Mouse (Mus musculus): ENCODE results near the gene Mospd3. TPM values are rescaled to one million over a fixed set of nuclear protein-coding genes. Genes with fewer than 3 reads are reported as not detected.

Mospd3 gene
- total and polyA plus RNA-seq, 2 experiments from 2014 or later = 5.8 to 67.9 TPM

GRCm38 (mm10) chr5:137553000-137553399 is 47.9 kb downstream of the Mospd3 start:
- Histone ChIP-seq H3K4me3 (ENCODE audit: low read depth, low read length) (peak overlapping the region; percentile 72), H3K4me2 (ENCODE audit: low read depth) (peak overlapping the region; percentile 73), H3K9ac (peak overlapping the region; percentile 81), H3K36me3 (ENCODE audit: insufficient read depth) (no peaks in the 10 kb centered on the region), H3K9me3 (ENCODE audit: low read length) (no peaks in the 10 kb centered on the region), H3K27ac (ENCODE audit: low read depth, low read length) (peak overlapping the region; percentile 73), H3K27me3 (ENCODE audit: insufficient read depth, low read length) (no peaks in the 10 kb centered on the region), H3K4me1 (ENCODE audit: insufficient read depth) (peaks cover 8% of the 10 kb centered on the region; the same call in 1 of the 2 replicates)
- no peak for TF ChIP-seq CTCF (IDR thresholded peaks at IDR 0.05; ENCODE audit: low read depth)
- no peak for DNase-seq
- ATAC-seq = peak; percentile 28; the same call in 1 of the 2 replicates
- 23% methylated on average over 6 of the region's 6 CpGs for WGBS

- H3K9me3 ChIP-seq (ENCODE audit: low read length) = no peaks in the 10 kb centered on the region
- DNase-seq (no peak), ATAC-seq (no peak)
- H3K9ac ChIP-seq = no peak overlapping the region
- no peak overlapping the region for H3K4me2 ChIP-seq (ENCODE audit: low read depth)
- H3K27me3 ChIP-seq (ENCODE audit: insufficient read depth, low read length) = no peaks in the 10 kb centered on the region
- WGBS = 74% methylated on average over 5 of the region's 5 CpGs
- no peak overlapping the region for H3K4me3 ChIP-seq (ENCODE audit: low read depth, low read length)
- H3K4me1 ChIP-seq (ENCODE audit: insufficient read depth) = peaks cover 8% of the 10 kb centered on the region; the same call in 1 of the 2 replicates
- H3K27ac ChIP-seq (ENCODE audit: low read depth, low read length) = no peak overlapping the region
- H3K36me3 ChIP-seq (ENCODE audit: insufficient read depth) = no peaks in the 10 kb centered on the region
- peak; percentile 52 for TF ChIP-seq CTCF (IDR thresholded peaks at IDR 0.05; ENCODE audit: low read depth)
Observed at GRCm38 (mm10) chr5:137551119-137551518, 49.7 kb downstream of the Mospd3 start.

GRCm38 (mm10) chr5:137549840-137550239 is 51.0 kb downstream of the Mospd3 start:
- Histone ChIP-seq H3K27me3 (ENCODE audit: insufficient read depth, low read length) (no peaks in the 10 kb centered on the region), H3K4me3 (ENCODE audit: low read depth, low read length) (no peak overlapping the region), H3K9ac (no peak overlapping the region), H3K36me3 (ENCODE audit: insufficient read depth) (no peaks in the 10 kb centered on the region), H3K9me3 (ENCODE audit: low read length) (no peaks in the 10 kb centered on the region), H3K4me1 (ENCODE audit: insufficient read depth) (peaks cover 6% of the 10 kb centered on the region; the same call in 1 of the 2 replicates), H3K4me2 (ENCODE audit: low read depth) (no peak overlapping the region), H3K27ac (ENCODE audit: low read depth, low read length) (no peak overlapping the region)
- ATAC-seq (no peak), DNase-seq (no peak)
- no peak for TF ChIP-seq CTCF (IDR thresholded peaks at IDR 0.05; ENCODE audit: low read depth)
- WGBS = 86% methylated on average over 2 of the region's 2 CpGs

Other genes with a start within 250 kb of the Mospd3 start
- gene Zan, start 124.0 kb downstream of the Mospd3 start, total RNA-seq (2014; rRNA removed) = 0.31 and 0.62 TPM in 2 replicates
- 0.08 and 0.14 TPM in 2 replicates for gene Zan, start 124.0 kb downstream of the Mospd3 start, polyA plus RNA-seq (2015; fragmentation: Nextera tagmentation; extraction: Ambion mirVana)
- gene Pop7, start 98.5 kb downstream of the Mospd3 start, total RNA-seq (2014; rRNA removed) = 79.1 and 80.6 TPM in 2 replicates
- gene Pop7, start 98.5 kb downstream of the Mospd3 start, polyA plus RNA-seq (2015; fragmentation: Nextera tagmentation; extraction: Ambion mirVana) = 99.2 and 110 TPM in 2 replicates
- gene Gigyf1, start 82.5 kb downstream of the Mospd3 start, total RNA-seq (2014; rRNA removed) = 21.1 and 25.2 TPM in 2 replicates
- 6.1 and 10.6 TPM in 2 replicates for gene Gigyf1, start 82.5 kb downstream of the Mospd3 start, polyA plus RNA-seq (2015; fragmentation: Nextera tagmentation; extraction: Ambion mirVana)
- gene Epo, start 67.8 kb downstream of the Mospd3 start, total RNA-seq (2014; rRNA removed) = not detected in 2 replicates
- gene Epo, start 67.8 kb downstream of the Mospd3 start, polyA plus RNA-seq (2015; fragmentation: Nextera tagmentation; extraction: Ambion mirVana) = not detected in 2 replicates
- gene Gnb2, start 67.5 kb downstream of the Mospd3 start, total RNA-seq (2014; rRNA removed) = 1,237 and 1,339 TPM in 2 replicates
- gene Gnb2, start 67.5 kb downstream of the Mospd3 start, polyA plus RNA-seq (2015; fragmentation: Nextera tagmentation; extraction: Ambion mirVana) = 766 and 769 TPM in 2 replicates
- gene Actl6b, start 47.5 kb downstream of the Mospd3 start, total RNA-seq (2014; rRNA removed) = 234 and 254 TPM in 2 replicates
- 256 and 281 TPM in 2 replicates for gene Actl6b, start 47.5 kb downstream of the Mospd3 start, polyA plus RNA-seq (2015; fragmentation: Nextera tagmentation; extraction: Ambion mirVana)
- 12.6 and 16.3 TPM in 2 replicates for gene Tfr2, start 31.2 kb downstream of the Mospd3 start, total RNA-seq (2014; rRNA removed)
- gene Tfr2, start 31.2 kb downstream of the Mospd3 start, polyA plus RNA-seq (2015; fragmentation: Nextera tagmentation; extraction: Ambion mirVana) = 9.4 and 11.7 TPM in 2 replicates
- gene Pcolce, start 12.7 kb upstream of the Mospd3 start, total RNA-seq (2014; rRNA removed) = 13.1 and 22.5 TPM in 2 replicates
- gene Pcolce, start 12.7 kb upstream of the Mospd3 start, polyA plus RNA-seq (2015; fragmentation: Nextera tagmentation; extraction: Ambion mirVana) = 18.1 and 20.3 TPM in 2 replicates
- gene Fbxo24, start 27.9 kb upstream of the Mospd3 start, total RNA-seq (2014; rRNA removed) = 0.23 and 0.24 TPM in 2 replicates
- 0.09 and 0.10 TPM in 2 replicates for gene Fbxo24, start 27.9 kb upstream of the Mospd3 start, polyA plus RNA-seq (2015; fragmentation: Nextera tagmentation; extraction: Ambion mirVana)
- 3.3 and 5.6 TPM in 2 replicates for gene Lrch4, start 28.1 kb upstream of the Mospd3 start, total RNA-seq (2014; rRNA removed)
- 11.3 and 12.8 TPM in 2 replicates for gene Lrch4, start 28.1 kb upstream of the Mospd3 start, polyA plus RNA-seq (2015; fragmentation: Nextera tagmentation; extraction: Ambion mirVana)
- gene Gm20605, start 28.1 kb upstream of the Mospd3 start, total RNA-seq (2014; rRNA removed) = 3.6 and 6.1 TPM in 2 replicates
- gene Gm20605, start 28.1 kb upstream of the Mospd3 start, polyA plus RNA-seq (2015; fragmentation: Nextera tagmentation; extraction: Ambion mirVana) = 1.9 and 2.4 TPM in 2 replicates
- gene Sap25, start 40.3 kb upstream of the Mospd3 start, total RNA-seq (2014; rRNA removed) = 4.4 and 4.6 TPM in 2 replicates
- 1.8 TPM in 2 replicates for gene Sap25, start 40.3 kb upstream of the Mospd3 start, polyA plus RNA-seq (2015; fragmentation: Nextera tagmentation; extraction: Ambion mirVana)
- 0.31 and 0.76 TPM in 2 replicates for gene Irs3, start 44.7 kb upstream of the Mospd3 start, total RNA-seq (2014; rRNA removed)
- 0.08 and 0.29 TPM in 2 replicates for gene Irs3, start 44.7 kb upstream of the Mospd3 start, polyA plus RNA-seq (2015; fragmentation: Nextera tagmentation; extraction: Ambion mirVana)
- 18.7 and 22.1 TPM in 2 replicates for gene Agfg2, start 83.7 kb upstream of the Mospd3 start, total RNA-seq (2014; rRNA removed)
- gene Agfg2, start 83.7 kb upstream of the Mospd3 start, polyA plus RNA-seq (2015; fragmentation: Nextera tagmentation; extraction: Ambion mirVana) = 12.6 and 15.0 TPM in 2 replicates
- 251 and 252 TPM in 2 replicates for gene Nyap1, start 140.5 kb upstream of the Mospd3 start, total RNA-seq (2014; rRNA removed)
- gene Nyap1, start 140.5 kb upstream of the Mospd3 start, polyA plus RNA-seq (2015; fragmentation: Nextera tagmentation; extraction: Ambion mirVana) = 42.0 and 48.9 TPM in 2 replicates
- 120 and 135 TPM in 2 replicates for gene Tsc22d4, start 144.7 kb upstream of the Mospd3 start, total RNA-seq (2014; rRNA removed)
- gene Tsc22d4, start 144.7 kb upstream of the Mospd3 start, polyA plus RNA-seq (2015; fragmentation: Nextera tagmentation; extraction: Ambion mirVana) = 112 and 134 TPM in 2 replicates
- 28.8 and 47.4 TPM in 2 replicates for gene Ppp1r35, start 177.8 kb upstream of the Mospd3 start, total RNA-seq (2014; rRNA removed)
- 39.1 and 41.8 TPM in 2 replicates for gene Ppp1r35, start 177.8 kb upstream of the Mospd3 start, polyA plus RNA-seq (2015; fragmentation: Nextera tagmentation; extraction: Ambion mirVana)
- 33.3 and 47.7 TPM in 2 replicates for gene Mepce, start 186.6 kb upstream of the Mospd3 start, total RNA-seq (2014; rRNA removed)
- gene Mepce, start 186.6 kb upstream of the Mospd3 start, polyA plus RNA-seq (2015; fragmentation: Nextera tagmentation; extraction: Ambion mirVana) = 18.3 and 21.1 TPM in 2 replicates
- gene Zcwpw1, start 186.7 kb upstream of the Mospd3 start, total RNA-seq (2014; rRNA removed) = 3.5 and 7.7 TPM in 2 replicates
- gene Zcwpw1, start 186.7 kb upstream of the Mospd3 start, polyA plus RNA-seq (2015; fragmentation: Nextera tagmentation; extraction: Ambion mirVana) = 3.1 and 4.8 TPM in 2 replicates
- gene Pilra, start 235.2 kb upstream of the Mospd3 start, total RNA-seq (2014; rRNA removed) = 0.14 and 0.15 TPM in 2 replicates
- gene Pilra, start 235.2 kb upstream of the Mospd3 start, polyA plus RNA-seq (2015; fragmentation: Nextera tagmentation; extraction: Ambion mirVana) = 0.17 and 0.54 TPM in 2 replicates

Data from forebrain, postnatal 0 days (tissue).